Mouse (Mus musculus) neutrophil, adult 83 days (primary cell): ENCODE data around the gene Klhdc3. TPM values are rescaled to one million over a fixed set of nuclear protein-coding genes. Genes with fewer than 3 reads are reported as not detected.

ENCODE experiments used
- total RNA-seq, 2 experiments: library from RNA; stranded (reverse); gene quantifications; one replicate each; pipeline ENCODE4 v1.2.4; 2023

Klhdc3 gene
- total RNA-seq = 10 to 100 TPM; 48.1 to 49.5 TPM

DNA sequence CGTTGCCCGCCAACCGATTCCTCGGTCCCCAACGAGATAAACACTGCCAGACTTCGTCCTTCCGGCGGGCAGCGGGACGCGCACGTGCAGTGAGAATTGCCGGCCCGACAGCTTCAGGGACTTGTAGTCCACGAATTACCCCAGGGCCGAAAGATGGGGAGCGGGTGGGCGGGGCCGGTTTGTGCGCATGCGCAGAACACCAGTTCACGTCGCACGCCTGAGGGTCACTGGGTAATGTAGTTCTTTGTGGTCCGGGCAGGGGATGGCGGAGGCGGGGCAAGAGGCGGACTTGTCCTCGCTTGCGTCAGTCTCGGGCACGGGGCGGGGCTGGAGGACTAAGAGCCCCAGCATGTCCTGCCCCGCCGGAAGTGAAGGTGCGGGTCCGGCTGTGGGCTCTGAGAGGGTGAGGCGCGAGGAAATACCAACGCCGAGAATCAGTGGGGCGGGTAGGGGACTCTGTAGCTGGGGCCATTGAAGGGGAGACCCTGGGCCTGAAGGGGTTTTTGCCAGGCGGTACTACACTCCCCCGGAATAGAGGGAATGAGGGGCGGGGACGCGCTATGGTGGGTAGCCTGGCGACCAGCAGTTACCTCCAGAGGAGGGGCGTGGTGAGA lies at the start of gene Klhdc3:
TSS of gene Klhdc3 (minus strand) at position 155 of the 614 bp plus-strand sequence.

DNA sequence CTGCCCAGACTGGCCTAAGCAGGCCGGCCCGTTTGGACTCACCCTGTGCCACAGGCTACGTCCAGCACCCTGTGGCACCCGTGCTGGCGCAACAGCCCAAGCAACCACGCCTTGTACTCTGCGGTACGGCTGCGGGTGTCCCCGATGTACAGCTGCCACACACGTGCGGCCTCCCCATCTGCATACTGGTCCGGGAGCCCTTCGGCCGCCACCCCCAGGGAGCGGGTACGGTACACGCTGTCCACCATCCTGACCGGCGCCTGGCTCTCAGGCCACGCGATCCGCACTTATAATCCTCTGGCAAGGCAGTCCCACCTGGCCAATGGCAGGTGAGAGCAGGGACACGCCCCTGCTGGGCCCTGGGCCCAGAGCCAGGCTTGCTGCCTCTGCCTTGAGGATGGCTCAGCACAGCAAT lies 48.2 kb upstream of the Klhdc3 start, which contains the start of gene Gnmt:
TSS of gene Gnmt (minus strand) at position 265 of the 415 bp plus-strand sequence.

DNA sequence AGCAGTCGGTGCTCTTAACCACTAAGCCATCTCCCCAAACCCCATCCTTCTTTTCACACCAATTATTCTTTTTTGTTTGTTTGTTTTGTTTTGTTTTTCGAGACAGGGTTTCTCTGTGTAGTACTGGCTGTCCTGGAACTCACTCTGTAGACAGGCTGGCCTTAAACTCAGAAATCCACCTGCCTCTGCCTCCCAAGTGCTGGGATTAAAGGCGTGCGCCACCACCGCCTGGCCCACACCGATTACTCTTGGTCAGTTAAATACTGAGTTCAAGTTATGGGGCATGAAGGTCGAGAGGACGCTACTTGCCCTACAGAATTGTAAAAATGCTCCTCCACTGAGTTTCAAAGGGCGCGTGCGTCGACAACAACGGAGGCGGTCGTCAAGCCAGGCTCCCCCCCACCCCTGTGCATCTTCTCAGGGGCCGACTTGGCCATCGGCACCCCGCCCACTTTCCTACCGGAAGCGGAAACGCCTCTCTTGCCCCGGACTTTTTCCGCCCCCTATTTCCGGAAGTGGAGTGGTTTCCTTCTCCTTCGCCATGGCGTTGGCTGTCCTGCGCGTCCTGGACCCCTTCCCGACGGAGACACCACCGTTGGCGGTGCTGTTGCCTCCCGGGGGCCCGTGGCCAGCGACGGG lies 30.4 kb upstream of the Klhdc3 start, which contains the start of gene Pex6:
TSS of gene Pex6 (plus strand) at position 505 of the 639 bp plus-strand sequence.

DNA sequence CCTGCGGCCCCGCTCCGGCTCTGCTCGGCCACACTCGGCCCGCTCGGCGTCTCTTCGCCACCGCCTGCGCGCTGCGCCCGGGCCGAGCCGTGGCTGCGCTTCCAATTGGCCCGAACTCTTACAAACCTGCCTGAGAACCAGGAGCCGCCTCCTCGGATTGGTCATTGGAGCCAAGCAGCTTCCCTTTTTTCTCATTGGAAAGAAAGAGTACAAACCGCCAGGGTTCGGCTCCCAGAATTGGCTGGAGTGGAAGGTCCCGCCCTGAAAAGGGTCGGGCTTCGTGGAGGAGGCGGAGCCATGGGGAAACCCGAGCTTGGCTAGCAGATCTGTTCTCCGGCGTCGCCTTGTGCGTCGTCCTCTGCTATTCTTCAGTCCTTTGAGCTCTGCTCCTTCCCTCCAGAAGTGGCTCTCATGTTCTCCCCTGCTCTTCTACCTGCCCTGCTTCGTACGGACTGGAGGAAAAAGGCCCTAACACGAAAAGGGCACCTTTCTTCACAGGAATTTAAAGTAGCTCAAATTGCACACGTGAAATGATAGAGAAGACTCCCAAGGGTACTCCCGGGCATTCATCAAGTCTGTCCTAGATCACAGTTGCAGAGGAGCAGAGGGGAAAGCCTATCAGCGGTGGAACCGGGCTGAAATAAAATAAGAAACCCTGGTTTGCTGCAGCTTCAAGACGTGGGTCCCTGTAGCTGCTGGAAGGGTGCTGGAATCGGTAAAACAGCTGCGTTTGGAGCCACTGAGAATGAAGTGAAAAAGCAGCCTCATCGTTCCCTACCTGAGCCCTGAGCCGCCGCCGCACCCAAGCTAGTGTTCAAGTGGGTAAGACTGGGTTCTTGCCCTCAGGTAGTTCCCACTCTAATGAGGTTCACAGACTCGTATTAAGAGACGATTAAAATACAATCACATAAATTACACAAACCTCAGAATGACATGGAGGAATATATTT lies 24.4 kb upstream of the Klhdc3 start, which contains the start of gene Ppp2r5d:
TSS of gene Ppp2r5d (minus strand) at position 225 of the 949 bp plus-strand sequence.

DNA sequence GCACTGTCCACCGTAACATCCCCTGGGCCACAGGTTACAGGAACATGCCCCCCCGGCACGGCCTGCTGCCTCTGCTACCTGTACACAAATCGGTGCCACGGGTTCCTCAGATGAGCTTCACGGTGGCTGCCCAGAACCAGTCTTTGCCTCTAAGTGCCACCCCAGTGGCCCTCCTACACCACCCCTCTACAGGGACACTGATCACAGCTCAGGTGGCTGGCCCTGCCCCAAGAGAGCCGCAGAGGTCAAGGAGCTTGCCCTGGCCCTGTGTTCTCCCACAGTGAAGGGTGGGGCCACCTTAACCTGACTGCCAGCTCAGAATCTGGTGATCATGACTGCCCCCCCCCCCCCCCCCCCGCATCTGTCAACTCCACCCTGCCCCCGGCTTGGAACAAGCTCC lies 2.3 kb downstream of the Klhdc3 start, which contains the start of gene Mea1:
TSS of gene Mea1 (plus strand) at position 378 of the 400 bp plus-strand sequence.

DNA sequence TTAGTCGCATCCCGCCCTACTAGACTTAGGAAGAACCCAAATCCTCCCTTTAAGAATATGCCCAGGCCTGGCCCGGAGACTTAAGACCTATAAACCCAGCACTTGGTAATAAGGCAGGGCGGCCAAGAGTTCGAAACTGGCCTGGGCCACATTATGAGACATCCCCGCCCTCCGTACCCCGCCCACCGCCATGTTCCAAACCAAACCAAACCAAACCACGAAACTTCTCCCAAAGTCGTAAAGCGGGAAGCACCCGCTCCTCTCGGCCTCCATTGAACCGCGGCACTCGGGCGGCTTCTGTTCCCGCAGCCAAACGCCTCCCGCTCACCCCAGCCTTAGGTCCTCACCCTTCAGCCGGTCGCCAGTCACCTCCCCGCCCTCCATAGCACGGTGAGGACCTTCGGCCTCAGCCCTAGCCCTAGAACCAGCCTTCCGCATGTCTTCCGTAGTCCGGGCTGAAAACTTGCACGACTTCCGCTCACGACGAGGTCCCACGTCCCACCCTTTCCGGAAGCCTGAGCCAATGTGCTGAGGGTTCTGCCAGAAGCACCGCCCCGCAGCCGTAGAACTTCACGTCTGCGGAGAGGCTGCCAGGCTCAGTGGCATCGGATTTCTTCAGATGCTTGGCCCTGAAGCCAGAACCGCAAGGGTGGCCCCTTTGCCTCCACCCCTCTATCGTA lies 6.7 kb downstream of the Klhdc3 start, which contains the start of gene Rrp36:
TSS of gene Rrp36 (minus strand) at position 503 of the 680 bp plus-strand sequence.

DNA sequence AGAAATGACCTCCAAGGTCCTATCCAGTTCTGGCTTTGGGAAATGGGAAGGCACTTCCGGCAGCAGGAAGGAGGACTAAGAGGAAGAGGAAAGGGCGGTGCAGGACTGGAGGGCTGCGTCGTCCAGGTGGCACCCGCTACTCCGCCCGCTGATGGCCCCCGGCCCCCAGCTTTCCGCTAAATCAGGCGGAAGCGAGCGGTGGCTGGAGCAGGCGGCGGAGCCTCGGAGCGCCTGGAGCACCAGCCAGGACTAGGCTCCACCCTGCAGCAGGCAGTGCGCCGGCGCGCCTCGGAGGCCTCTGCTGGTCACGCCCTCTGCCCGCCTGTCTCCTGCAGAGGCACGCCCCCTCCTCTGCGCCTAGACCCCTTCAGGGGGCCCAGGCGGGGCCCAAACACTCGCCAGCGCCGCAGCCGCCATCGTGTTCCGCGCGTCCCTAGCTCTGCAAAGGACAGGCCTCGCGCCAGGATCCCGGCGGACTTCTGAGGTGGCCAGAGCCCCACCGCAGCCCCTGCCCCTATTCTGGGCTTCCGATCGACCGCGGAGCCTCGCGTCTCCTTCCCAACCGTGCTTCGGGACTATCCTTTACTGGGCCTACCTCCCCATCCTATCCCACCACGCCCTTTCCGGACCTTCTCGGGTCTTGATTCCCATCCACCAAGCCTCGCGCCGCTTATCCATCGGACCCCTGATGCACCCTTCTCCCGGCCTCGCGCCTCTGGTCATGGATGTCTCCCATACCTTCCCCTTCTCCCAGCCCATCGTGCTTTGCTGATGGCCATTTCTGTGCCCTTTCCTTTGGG lies 30.3 kb downstream of the Klhdc3 start, which contains the start of gene Cul7:
TSS of gene Cul7 (plus strand) at position 106 of the 800 bp plus-strand sequence.

DNA sequence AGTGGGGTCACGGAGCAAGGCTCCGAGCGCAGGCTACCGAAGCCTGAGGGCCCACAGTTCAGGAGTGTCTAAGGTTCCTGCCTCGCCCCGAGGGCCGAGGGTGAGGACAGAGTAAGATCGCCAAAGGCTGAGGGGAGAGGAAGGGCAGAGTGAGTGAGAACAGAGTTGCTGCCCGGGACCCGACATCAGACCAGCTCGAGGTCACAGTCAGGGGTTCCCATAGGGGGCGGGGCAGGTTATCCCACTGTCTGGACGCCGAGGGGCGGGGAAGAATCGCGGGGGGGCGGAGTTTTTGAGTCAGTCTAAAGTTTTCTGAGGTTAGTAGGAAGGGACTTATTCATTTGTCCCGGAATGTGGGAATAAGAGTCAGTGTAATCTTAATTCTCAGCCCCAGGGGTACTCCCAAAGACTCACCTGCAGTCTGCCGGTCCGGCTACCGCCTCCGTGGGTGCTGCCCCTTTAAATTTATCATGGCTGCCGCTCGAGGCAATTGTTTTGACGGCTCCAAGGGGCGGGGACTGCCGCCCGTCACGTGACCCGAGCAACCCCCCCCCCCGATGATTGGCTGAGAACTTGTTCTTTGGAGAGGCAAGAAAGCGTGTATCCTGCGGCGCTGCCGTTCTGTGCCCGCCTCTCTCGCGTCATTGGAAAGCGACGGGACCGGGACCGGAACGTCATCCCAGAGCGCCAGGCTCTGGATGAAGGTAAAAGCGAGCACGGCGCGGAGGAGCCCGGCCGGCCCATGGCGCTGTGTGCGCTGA lies 35.0 kb downstream of the Klhdc3 start, which contains the start of the genes Klc4 and Mrpl2:
TSS of gene Klc4 (minus strand) at position 462 of the 761 bp plus-strand sequence.
TSS of gene Mrpl2 (plus strand) at position 669 of the 761 bp plus-strand sequence.

DNA sequence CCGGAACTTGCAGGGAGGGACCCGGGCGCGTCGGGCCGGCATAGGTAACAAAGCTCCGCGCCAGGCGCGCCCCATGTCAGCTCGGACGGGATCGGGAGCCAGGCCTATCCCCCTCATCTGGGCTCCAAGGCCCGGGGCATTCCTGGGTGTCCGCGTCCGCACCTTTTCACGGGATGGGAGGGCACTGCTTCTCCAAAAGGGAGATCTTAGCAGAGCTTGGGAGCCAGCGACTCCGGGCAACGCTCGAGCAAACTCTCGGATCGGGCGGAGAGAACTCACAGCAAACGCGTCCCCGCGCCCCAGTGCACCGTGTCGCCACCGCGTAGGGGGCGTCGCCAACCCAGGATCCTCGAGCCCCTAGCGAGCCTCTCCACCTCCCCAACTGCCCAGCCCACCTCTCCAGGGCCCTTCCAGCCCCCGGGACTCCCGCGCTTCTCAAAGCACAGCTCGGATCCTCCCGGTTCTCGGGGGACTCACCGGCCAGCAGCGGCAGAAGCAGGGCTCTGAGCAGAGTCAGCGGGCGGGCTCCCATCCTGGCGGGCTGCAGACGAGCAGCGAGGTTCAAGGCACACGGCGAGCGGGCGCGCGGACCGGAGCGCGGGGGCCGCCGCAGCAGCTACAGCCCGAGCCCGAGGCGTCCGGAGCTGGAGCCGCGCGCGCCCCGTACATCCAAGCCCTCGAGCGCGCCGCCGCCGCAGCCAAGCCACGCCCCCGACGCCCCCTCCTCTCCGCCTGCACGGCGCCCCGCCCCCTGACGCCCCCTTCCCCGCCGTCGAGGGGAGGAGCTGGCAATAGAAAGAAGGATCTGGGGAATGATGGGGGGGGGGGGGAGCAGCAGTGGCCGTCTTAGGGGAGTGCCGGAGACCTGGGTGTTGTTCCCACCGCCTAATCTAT lies 51.7 kb downstream of the Klhdc3 start, which contains the start of gene Ptk7:
TSS of gene Ptk7 (minus strand) at position 714 of the 894 bp plus-strand sequence.

Other genes starting within 250 kb of the Klhdc3 start
- not detected for gene Slc22a7, start 242.5 kb downstream of the Klhdc3 start, total RNA-seq
- gene Ttbk1, start 193.2 kb downstream of the Klhdc3 start, total RNA-seq = not detected
- 1 to 10 TPM; 5.6 to 5.8 TPM for gene Dnph1, start 184.2 kb downstream of the Klhdc3 start, total RNA-seq
- gene Cul9, start 134.5 kb downstream of the Klhdc3 start, total RNA-seq = 1 to 10 TPM; 5.3 to 7.0 TPM
- 10 to 100 TPM; 51.7 to 52.8 TPM for gene Srf, start 124.7 kb downstream of the Klhdc3 start, total RNA-seq
- under 1 TPM; 0.18 TPM for gene Ptk7, start 51.4 kb downstream of the Klhdc3 start, total RNA-seq
- gene Klc4, start 34.9 kb downstream of the Klhdc3 start, total RNA-seq = 10 to 100 TPM; 19.4 to 20.1 TPM
- 10 to 100 TPM; 23.5 to 30.3 TPM for gene Mrpl2, start 34.7 kb downstream of the Klhdc3 start, total RNA-seq
- 1 to 10 TPM; 3.1 to 3.6 TPM for gene Cul7, start 30.6 kb downstream of the Klhdc3 start, total RNA-seq
- gene Rrp36, start 6.6 kb downstream of the Klhdc3 start, total RNA-seq = 10 to 100 TPM; 13.8 to 14.5 TPM
- gene Mea1, start 2.1 kb downstream of the Klhdc3 start, total RNA-seq = 10 to 100 TPM; 41.9 to 42.8 TPM
- gene Ppp2r5d, start 24.2 kb upstream of the Klhdc3 start, total RNA-seq = 10 to 100 TPM; 30.9 to 33.1 TPM
- gene Pex6, start 30.5 kb upstream of the Klhdc3 start, total RNA-seq = 10 to 100 TPM; 21.0 TPM
- gene Gnmt, start 48.3 kb upstream of the Klhdc3 start, total RNA-seq = 1 to 10 TPM; 2.4 to 4.0 TPM
- gene Cnpy3, start 71.3 kb upstream of the Klhdc3 start, total RNA-seq = 10 to 100 TPM; 84.7 to 88.5 TPM
- not detected for gene Ptcra, start 82.8 kb upstream of the Klhdc3 start, total RNA-seq
- gene 2310039H08Rik, start 91.7 kb upstream of the Klhdc3 start, total RNA-seq = 1 to 10 TPM; 8.5 to 8.6 TPM
- gene Rpl7l1, start 101.8 kb upstream of the Klhdc3 start, total RNA-seq = 10 to 100 TPM; 38.0 to 49.1 TPM
- 10 to 100 TPM; 34.1 to 35.6 TPM for gene Bicral, start 177.6 kb upstream of the Klhdc3 start, total RNA-seq
- 10 to 100 TPM; 13.2 to 14.5 TPM for gene Tbcc, start 209.8 kb upstream of the Klhdc3 start, total RNA-seq
- gene Prph2, start 229.5 kb upstream of the Klhdc3 start, total RNA-seq = not detected